ENCODE assay signal across 26 mouse cellular contexts in the genomic region with DNA sequence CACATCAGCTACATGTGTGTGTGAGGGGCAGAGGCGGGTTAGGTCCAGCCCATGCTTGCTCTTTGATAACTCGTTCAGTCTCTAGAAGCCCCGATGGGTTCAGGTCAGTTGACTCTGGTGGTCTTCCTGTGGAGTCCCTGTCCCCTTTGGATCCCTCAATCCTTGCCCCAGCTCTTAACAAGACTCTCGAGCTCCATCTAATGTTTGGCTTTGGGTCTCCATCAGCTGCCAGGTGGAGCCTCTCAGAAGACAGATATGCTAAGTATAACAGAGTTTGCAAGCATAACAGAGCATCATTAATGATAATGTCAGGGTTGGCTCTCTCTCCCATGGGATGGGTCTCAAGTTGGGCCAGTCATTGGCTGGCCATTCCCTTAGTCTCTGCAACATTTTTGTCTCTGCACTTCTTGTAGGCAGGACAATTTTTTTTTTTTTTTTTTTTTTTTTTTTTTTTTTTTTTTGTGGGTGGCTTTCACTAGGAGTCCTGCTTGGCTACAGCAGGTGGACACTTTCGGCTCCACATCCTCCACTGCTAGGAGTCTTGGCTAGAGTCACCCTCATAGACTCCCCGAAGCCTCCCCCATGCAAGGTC. TPM values are rescaled to one million over a fixed set of nuclear protein-coding genes. Genes with fewer than 3 reads are reported as not detected.
DNase-seq lines count a peak whose midpoint lies in the region; TF ChIP-seq lines count a peak whose summit lies in the region.
"Had no signal": no experiment of that assay in that cellular context is flagged by ENCODE, and none has a peak within 500 bp of the region (broad histone marks: within the 10 kb centered on the region; RNA-seq: fewer than 3 reads in every experiment).

No protein-coding gene starts in this region.

- no peak for TF ChIP-seq POLR2A in ES-Bruce4 (IDR thresholded peaks at IDR 0.05; ENCODE audit: insufficient read depth, low read length)
- TF ChIP-seq POLR2A in brain, embryonic 14.5 days (IDR thresholded peaks at IDR 0.05; ENCODE audit: borderline replicate concordance, extremely low read depth, insufficient read depth, insufficient read length, poor library complexity, severe bottlenecking), result no peak

- no peaks in the 10 kb centered on the region for H3K27me3 ChIP-seq in ES-Bruce4 (ENCODE audit: control insufficient read depth, insufficient read depth, low read length, poor library complexity, severe bottlenecking)
- H3K27me3 ChIP-seq: heart, embryonic 13.5 days; hindbrain, embryonic 15.5 days; liver, embryonic 15.5 days had no signal

- TF ChIP-seq CTCF in ES-Bruce4 (IDR thresholded peaks at IDR 0.05; ENCODE audit: low read depth, low read length), result peak; percentile 13
- no peak for TF ChIP-seq CTCF in brain, embryonic 14.5 days (IDR thresholded peaks at IDR 0.05; ENCODE audit: borderline replicate concordance, extremely low read depth, insufficient read depth, insufficient read length)

- no peaks in the 10 kb centered on the region for H3K36me3 ChIP-seq in ES-Bruce4 (ENCODE audit: control insufficient read depth, insufficient read depth, low read length, poor library complexity, severe bottlenecking)
- H3K36me3 ChIP-seq: embryonic facial prominence, embryonic 10.5 days; heart, embryonic 13.5 days; hindbrain, embryonic 15.5 days; liver, embryonic 15.5 days had no signal

- peak; percentile 13 for DNase-seq in kidney, adult 9 months
- DNase-seq in kidney, postnatal 14 days, result no peak
- peak; percentile 34 for DNase-seq in A20 (ENCODE audit: low read depth, low spot score)
- peak; percentile 6 for DNase-seq in brain, embryonic 14.5 days (ENCODE audit: low read depth)
- DNase-seq in thymus, postnatal 10 days (ENCODE audit: low spot score in 2 of 2), result no peak
- DNase-seq in layer of hippocampus, adult 18-20 months (ENCODE audit: low spot score in 2 of 2), result no peak
- DNase-seq: adrenal gland, adult 8-10 months; cerebellum, adult 11-12 months; cerebellum, postnatal 14 days; gastrocnemius, adult 2 months; heart, adult 11 months; heart, postnatal 36 days; kidney, postnatal 4 days; lung, postnatal 36 days; right cerebral cortex, postnatal 4 days; thymus, postnatal 14 days had no signal

- no peaks in the 10 kb centered on the region for H3K9me3 ChIP-seq in ES-Bruce4 (replicated peaks; ENCODE audit: control insufficient read depth, insufficient read depth, low read length, poor library complexity, severe bottlenecking)
- H3K9me3 ChIP-seq: embryonic facial prominence, embryonic 10.5 days; heart, embryonic 13.5 days; hindbrain, embryonic 15.5 days; liver, embryonic 15.5 days had no signal

- no peak overlapping the region for H3K27ac ChIP-seq in ES-Bruce4 (ENCODE audit: insufficient read depth, low read length)
- H3K27ac ChIP-seq: embryonic facial prominence, embryonic 10.5 days; gastrocnemius, adult 2 months; heart, embryonic 13.5 days; hindbrain, embryonic 15.5 days; liver, embryonic 15.5 days had no signal

- H3K4me1 ChIP-seq in ES-Bruce4 (ENCODE audit: control insufficient read depth, insufficient read depth, low read length), result no peaks in the 10 kb centered on the region
- H3K4me1 ChIP-seq: embryonic facial prominence, embryonic 10.5 days; heart, embryonic 13.5 days; hindbrain, embryonic 15.5 days; liver, embryonic 15.5 days had no signal

- H3K4me3 ChIP-seq in ES-Bruce4 (ENCODE audit: low read depth, low read length), result no peak overlapping the region
- H3K4me3 ChIP-seq: embryonic facial prominence, embryonic 10.5 days; gastrocnemius, adult 2 months; heart, embryonic 13.5 days; hindbrain, embryonic 15.5 days; liver, embryonic 15.5 days had no signal

- TF ChIP-seq EP300 in ES-Bruce4 (IDR thresholded peaks at IDR 0.05; ENCODE audit: insufficient read depth, low read depth, low read length), result no peak

- no peak overlapping the region for H3K9ac ChIP-seq in ES-Bruce4 (ENCODE audit: low read depth, poor library complexity, severe bottlenecking)
- H3K9ac ChIP-seq: heart, embryonic 13.5 days; hindbrain, embryonic 15.5 days; liver, embryonic 15.5 days had no signal

RNA-seq across cellular contexts. Expression of a gene that starts 36.2 kb away (rescaled TPM):
- polyA plus RNA-seq in ES-Bruce4 (2011; ENCODE audit: insufficient read depth, insufficient read length, low read depth, missing spikeins), result 0.64 TPM in 1 of 2 replicates, not detected in the other
- 0.74 and 0.81 TPM in 2 replicates for polyA plus RNA-seq in brain, embryonic 14.5 days (2012; rRNA removed)
- not detected for total RNA-seq in layer of hippocampus, adult 18-20 months (2021)
- total RNA-seq: gastrocnemius, adult 2 months; heart, postnatal 36 days; layer of hippocampus, postnatal 25 days; left cerebral cortex, postnatal 25 days had no signal
- polyA plus RNA-seq: forebrain, embryonic 11.5 days; heart, embryonic 13.5 days; intestine, embryonic 16.5 days; liver, embryonic 15.5 days; stomach, embryonic 16.5 days had no signal

RNA-seq across cellular contexts. Expression of a gene that starts 59.3 kb away (rescaled TPM):
- 49.1 and 52.1 TPM in 2 replicates for polyA plus RNA-seq in ES-Bruce4 (2011; ENCODE audit: insufficient read depth, insufficient read length, low read depth, missing spikeins)
- polyA plus RNA-seq in brain, embryonic 14.5 days (2012; rRNA removed), result 107 and 109 TPM in 2 replicates
- total RNA-seq in layer of hippocampus, adult 18-20 months (2021), result 10 to 100 TPM; 54.7 to 56.4 TPM

Comparison
In these comparisons a context has a peak if more than half of its experiments do, and no peak if none do; other contexts are left out.
1. DNase-seq: peak in kidney, adult 9 months (single experiment), A20 (single experiment) and brain, embryonic 14.5 days (single experiment); none in kidney, postnatal 14 days (single experiment), thymus, postnatal 10 days (0 of 2) and layer of hippocampus, adult 18-20 months (0 of 2).